Mouse (Mus musculus) embryonic facial prominence, embryonic 10.5 days (tissue): ENCODE results near the gene Tnks1bp1. TPM values are rescaled to one million over a fixed set of nuclear protein-coding genes. Genes with fewer than 3 reads are reported as not detected.

ENCODE experiments used
- DNase-seq: peaks from one replicate; pipeline ENCODE4 v3.0.0-alpha.2; 2017; ENCODE audit warnings: low spot score
- H3K27ac ChIP-seq: fragments of 300-500 bp; sonication (generic); replicated peaks from 2 replicates; pipeline ENCODE4 v1.5.1; 2016; ENCODE audit warnings: mild to moderate bottlenecking
- H3K27me3 ChIP-seq: fragments of 300-500 bp; sonication (generic); replicated peaks from 2 replicates; pipeline ENCODE4 v1.6.1; 2016; ENCODE audit warnings: low read depth, mild to moderate bottlenecking; ENCODE audit not compliant: poor library complexity, severe bottlenecking
- H3K36me3 ChIP-seq: fragments of 300-500 bp; sonication (generic); replicated peaks from 2 replicates; pipeline ENCODE4 v1.6.1; 2016; ENCODE audit warnings: mild to moderate bottlenecking, moderate library complexity
- H3K4me1 ChIP-seq: fragments of 300-500 bp; sonication (generic); 2 replicates; pipeline ENCODE4 v1.6.1; 2016
- H3K4me3 ChIP-seq: fragments of 300-500 bp; sonication (generic); 2 replicates; pipeline ENCODE4 v1.5.1; 2016; ENCODE audit warnings: mild to moderate bottlenecking, moderate library complexity
- H3K9me3 ChIP-seq: fragments of 300-500 bp; sonication (generic); 2 replicates; pipeline ENCODE4 v1.6.1; 2016; ENCODE audit warnings: mild to moderate bottlenecking
- WGBS: fragments of 180-500 bp; shearing (Covaris S2); methylation state at CpG from one replicate; pipeline ENCODE4 v1.1.7; 2016; 5-methylcytosine and 5-hydroxymethylcytosine counted together
- polyA plus RNA-seq: library from polyadenylated mRNA; unstranded; fragments of >200 nt; fragmentation: Nextera tagmentation; extraction: Ambion mirVana; gene quantifications from 2 replicates; pipeline ENCODE4 v1.2.1, GENCODE M21; 2016

Tnks1bp1 gene
- polyA plus RNA-seq, 1 experiment from 2014 or later: 33.1 TPM

GRCm38 (mm10) chr2:85068626-85069025 is 20.8 kb downstream of the Tnks1bp1 start:
- no peak for DNase-seq
- no peak overlapping the region for H3K4me3 ChIP-seq
- WGBS: 87% methylated on average over 2 of the region's 2 CpGs
- H3K27me3 ChIP-seq: no peaks in the 10 kb centered on the region
- H3K36me3 ChIP-seq: peaks cover 70% of the 10 kb centered on the region
- no peak overlapping the region for H3K27ac ChIP-seq
- H3K4me1 ChIP-seq: no peaks in the 10 kb centered on the region
- no peaks in the 10 kb centered on the region for H3K9me3 ChIP-seq

- H3K27ac ChIP-seq: no peak overlapping the region
- 77% methylated on average over 15 of the region's 15 CpGs for WGBS
- DNase-seq: no peak
- H3K36me3 ChIP-seq: peaks cover 70% of the 10 kb centered on the region
- H3K4me3 ChIP-seq: no peak overlapping the region
- H3K4me1 ChIP-seq: no peaks in the 10 kb centered on the region
- H3K27me3 ChIP-seq: no peaks in the 10 kb centered on the region
- H3K9me3 ChIP-seq: no peaks in the 10 kb centered on the region
Measured at GRCm38 (mm10) chr2:85070086-85070485, 22.3 kb downstream of the Tnks1bp1 start.

GRCm38 (mm10) chr2:85071921-85072320 is 24.1 kb downstream of the Tnks1bp1 start:
- H3K4me3 ChIP-seq: no peak overlapping the region
- DNase-seq: no peak
- peaks cover 58% of the 10 kb centered on the region for H3K36me3 ChIP-seq
- WGBS: 80% methylated on average over 5 of the region's 5 CpGs
- no peaks in the 10 kb centered on the region for H3K27me3 ChIP-seq
- no peaks in the 10 kb centered on the region for H3K4me1 ChIP-seq
- H3K27ac ChIP-seq: no peak overlapping the region
- no peaks in the 10 kb centered on the region for H3K9me3 ChIP-seq

- no peaks in the 10 kb centered on the region for H3K9me3 ChIP-seq
- no peak overlapping the region for H3K27ac ChIP-seq
- H3K36me3 ChIP-seq: peaks cover 54% of the 10 kb centered on the region
- H3K27me3 ChIP-seq: no peaks in the 10 kb centered on the region
- WGBS: 86% methylated on average over 5 of the region's 5 CpGs
- no peaks in the 10 kb centered on the region for H3K4me1 ChIP-seq
- H3K4me3 ChIP-seq: no peak overlapping the region
- no peak for DNase-seq
Measured at GRCm38 (mm10) chr2:85073751-85074150, 25.9 kb downstream of the Tnks1bp1 start.

GRCm38 (mm10) chr2:85088716-85089646 is 41.2 kb downstream of the Tnks1bp1 start:
- Histone ChIP-seq H3K27ac (no peak overlapping the region), H3K4me3 (no peak overlapping the region), H3K4me1 (no peaks in the 10 kb centered on the region), H3K36me3 (no peaks in the 10 kb centered on the region), H3K9me3 (no peaks in the 10 kb centered on the region), H3K27me3 (no peaks in the 10 kb centered on the region)
- 62% methylated on average over 11 of the region's 11 CpGs for WGBS
- no peak for DNase-seq

- Histone ChIP-seq H3K36me3 (no peaks in the 10 kb centered on the region), H3K4me1 (peaks cover 7% of the 10 kb centered on the region), H3K27me3 (no peaks in the 10 kb centered on the region), H3K9me3 (no peaks in the 10 kb centered on the region), H3K4me3 (no peak overlapping the region), H3K27ac (no peak overlapping the region)
- 94% methylated on average over 4 of the region's 4 CpGs for WGBS
- no peak for DNase-seq
Measured at GRCm38 (mm10) chr2:85091325-85091724, 43.5 kb downstream of the Tnks1bp1 start.

- Histone ChIP-seq H3K9me3 (no peaks in the 10 kb centered on the region), H3K4me3 (no peak overlapping the region), H3K4me1 (peaks cover 7% of the 10 kb centered on the region), H3K27me3 (no peaks in the 10 kb centered on the region), H3K27ac (no peak overlapping the region), H3K36me3 (no peaks in the 10 kb centered on the region)
- 96% methylated on average over 1 of the region's 1 CpGs for WGBS
- DNase-seq: no peak
Measured at GRCm38 (mm10) chr2:85093376-85093775, 45.6 kb downstream of the Tnks1bp1 start.

- H3K27me3 ChIP-seq: no peaks in the 10 kb centered on the region
- peak; percentile 15 for DNase-seq
- no peaks in the 10 kb centered on the region for H3K36me3 ChIP-seq
- H3K27ac ChIP-seq: no peak overlapping the region; the same call in 1 of the 2 replicates
- no peak overlapping the region for H3K4me3 ChIP-seq
- no peaks in the 10 kb centered on the region for H3K9me3 ChIP-seq
- peaks cover 12% of the 10 kb centered on the region for H3K4me1 ChIP-seq
- WGBS: 42% methylated on average over 5 of the region's 5 CpGs
Measured at GRCm38 (mm10) chr2:85095906-85096305, 48.1 kb downstream of the Tnks1bp1 start.

- Histone ChIP-seq H3K36me3 (no peaks in the 10 kb centered on the region), H3K27me3 (no peaks in the 10 kb centered on the region), H3K4me3 (no peak overlapping the region), H3K27ac (no peak overlapping the region), H3K9me3 (no peaks in the 10 kb centered on the region), H3K4me1 (peaks cover 12% of the 10 kb centered on the region)
- 78% methylated on average over 2 of the region's 2 CpGs for WGBS
- no peak for DNase-seq
Measured at GRCm38 (mm10) chr2:85098014-85098413, 50.2 kb downstream of the Tnks1bp1 start.

GRCm38 (mm10) chr2:85098824-85099511 is 51.1 kb downstream of the Tnks1bp1 start:
- DNase-seq: no peak
- 76% methylated on average over 7 of the region's 7 CpGs for WGBS
- no peaks in the 10 kb centered on the region for H3K9me3 ChIP-seq

GRCm38 (mm10) chr2:85103201-85103600 is 55.4 kb downstream of the Tnks1bp1 start:
- WGBS: 81% methylated on average over 8 of the region's 8 CpGs
- no peak for DNase-seq
- Histone ChIP-seq H3K36me3 (no peaks in the 10 kb centered on the region), H3K27me3 (no peaks in the 10 kb centered on the region), H3K27ac (no peak overlapping the region), H3K4me1 (0 out of 2 replicates have a peak, but pooled peaks cover 5% of the 10 kb centered on the region), H3K9me3 (no peaks in the 10 kb centered on the region), H3K4me3 (no peak overlapping the region)

More at GRCm38 (mm10) chr2:85098824-85099511, 51.1 kb downstream of the Tnks1bp1 start:
- Histone ChIP-seq H3K4me3 (no peak overlapping the region), H3K27me3 (no peaks in the 10 kb centered on the region), H3K27ac (no peak overlapping the region), H3K36me3 (no peaks in the 10 kb centered on the region), H3K4me1 (peaks cover 12% of the 10 kb centered on the region)

GRCm38 (mm10) chr2:85105426-85106013 is 57.7 kb downstream of the Tnks1bp1 start:
- H3K4me3 ChIP-seq: no peak overlapping the region
- no peaks in the 10 kb centered on the region for H3K27me3 ChIP-seq
- no peak overlapping the region for H3K27ac ChIP-seq
- no peaks in the 10 kb centered on the region for H3K4me1 ChIP-seq
- H3K9me3 ChIP-seq: no peaks in the 10 kb centered on the region
- no peaks in the 10 kb centered on the region for H3K36me3 ChIP-seq
- WGBS: 87% methylated on average over 11 of the region's 11 CpGs
- DNase-seq: no peak
